Mouse (Mus musculus): ENCODE results near the gene Rnase2a.

- TF ChIP-seq CTCF (IDR thresholded peaks at IDR 0.05; ENCODE audit: low read depth, low read length): no peak
- no peak for TF ChIP-seq GATA2 (IDR thresholded peaks at IDR 0.05; ENCODE audit: borderline replicate concordance, low read depth, low read length)
- TF ChIP-seq GATA1 (IDR thresholded peaks at IDR 0.05; ENCODE audit: borderline replicate concordance, low read length): no peak
These were observed 2.3 kb downstream of the Rnase2a start for GRCm38 (mm10) chr14:51253569-51253968.
